Mouse (Mus musculus): Measurements from ENCODE around the gene Marf1.

- no peak for TF ChIP-seq POLR2A (IDR thresholded peaks at IDR 0.05; ENCODE audit: insufficient read depth, low read depth, low read length)
- TF ChIP-seq CTCF (IDR thresholded peaks at IDR 0.05; ENCODE audit: insufficient read depth, low read depth, low read length), result no peak
Observed at GRCm38 (mm10) chr16:14121563-14121962, 41.6 kb downstream of the Marf1 start.
